Mouse (Mus musculus) heart, adult 2 months (tissue): Measurements from ENCODE around the gene Cfap20. TPM values are rescaled to one million over a fixed set of nuclear protein-coding genes. Genes with fewer than 3 reads are reported as not detected.

Experiments
- DNase-seq, 2 experiments: peaks; one replicate each; pipeline ENCODE4 v3.0.0; 2021
- H3K27ac ChIP-seq: fragments of 200-600 bp; 2 replicates; pipeline ENCODE4 v1.8.1; 2022
- H3K27me3 ChIP-seq: fragments of 200-500 bp; 2 replicates; pipeline ENCODE4 v1.6.1; 2012; ENCODE audit warnings: mild to moderate bottlenecking, low read length, inconsistent platforms, mixed read lengths; ENCODE audit not compliant: control insufficient read depth, insufficient read depth
- H3K36me3 ChIP-seq: fragments of 200-500 bp; 2 replicates; pipeline ENCODE4 v1.6.1; 2012; ENCODE audit warnings: low read length, inconsistent platforms; ENCODE audit not compliant: control insufficient read depth, insufficient read depth
- H3K4me1 ChIP-seq: fragments of 200-500 bp; 2 replicates; pipeline ENCODE4 v1.6.1; 2011; ENCODE audit warnings: low read length; ENCODE audit not compliant: control insufficient read depth, insufficient read depth
- H3K4me3 ChIP-seq: fragments of 200-600 bp; 2 replicates; pipeline ENCODE4 v1.8.1; 2022
- H3K79me2 ChIP-seq: fragments of 200-500 bp; replicated peaks from 2 replicates; pipeline ENCODE4 v1.6.1; 2012; ENCODE audit warnings: mild to moderate bottlenecking, inconsistent platforms, low read length, moderate library complexity, mixed read lengths; ENCODE audit not compliant: control insufficient read depth, insufficient read depth
- H3K9ac ChIP-seq: fragments of 200-500 bp; 2 replicates; pipeline ENCODE4 v1.6.1; 2012; ENCODE audit warnings: low read depth, mild to moderate bottlenecking, control low read depth, inconsistent platforms, low read length, mixed read lengths
- CTCF ChIP-seq: fragments of 200-600 bp; IDR thresholded peaks from 2 replicates; pipeline ENCODE4 v1.8.1; 2022; ENCODE audit warnings: antibody characterized with exemption, mild to moderate bottlenecking, moderate library complexity
- EP300 ChIP-seq: fragments of 200-500 bp; IDR thresholded peaks from 2 replicates; pipeline ENCODE4 v1.6.1; 2011; ENCODE audit warnings: low read depth, low read length, control low read depth; ENCODE audit not compliant: insufficient read depth
- POLR2A ChIP-seq: fragments of 200-500 bp; IDR thresholded peaks from 2 replicates; pipeline ENCODE4 v1.6.1; 2011; ENCODE audit warnings: mild to moderate bottlenecking, low read depth, low read length, control low read depth; ENCODE audit not compliant: insufficient read depth
- WGBS: fragments of 180-500 bp; shearing (Covaris S2); methylation state at CpG from one replicate; pipeline ENCODE4 v1.1.7; 2018; 5-methylcytosine and 5-hydroxymethylcytosine counted together
- intact Hi-C: fragments of 180-260 bp; cut with DNase I; formaldehyde crosslinking; loops from one replicate; pipeline ENCODE4 v1.15.1; 2025
- polyA plus RNA-seq: library from polyadenylated mRNA; depleted of rRNA; stranded (reverse); fragments of >200 nt; gene quantifications from 2 replicates; pipeline ENCODE4 v1.2.3, GENCODE M21; 2012
- total RNA-seq, 2 experiments: library from RNA; stranded (reverse); gene quantifications; 2 replicates each; pipeline ENCODE4 v1.2.3; 2021

The Cfap20 gene
- total and polyA plus RNA-seq, 3 experiments: 21.8 to 27.4 (median 24.2) TPM

DNA sequence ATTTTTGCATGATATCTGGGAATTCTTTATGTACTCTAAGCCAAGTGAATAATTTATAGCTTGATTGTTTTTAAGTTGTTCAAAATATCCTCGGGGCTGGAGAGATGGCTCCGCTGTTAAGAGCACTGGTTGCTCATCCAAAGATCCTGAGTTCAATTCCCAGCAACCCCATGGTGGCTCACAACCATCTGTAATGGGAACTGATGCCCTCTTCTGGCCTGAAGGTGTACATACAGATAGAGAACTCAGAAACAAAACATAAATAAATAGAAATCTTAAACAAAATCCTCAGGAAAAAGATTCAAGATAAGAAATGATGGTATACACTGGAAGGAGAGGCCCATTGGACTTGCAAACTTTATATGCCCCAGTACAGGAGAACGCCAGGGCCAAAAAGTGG, 1.3 kb upstream of the Cfap20 start:
- Histone ChIP-seq H3K4me1 (peaks cover 5% of the 10 kb centered on the region), H3K4me3 (no peak overlapping the region), H3K9ac (no peak overlapping the region), H3K36me3 (peaks cover 7% of the 10 kb centered on the region), H3K79me2 (peaks cover 3% of the 10 kb centered on the region; the same call in 1 of the 2 replicates), H3K27ac (no peak overlapping the region), H3K27me3 (no peaks in the 10 kb centered on the region)
- intact Hi-C loops: loop anchor here (5.0 kb wide), 2 partner anchors 51 to 184 kb away; no protein-coding TSS in a partner anchor
- WGBS: 87% methylated on average over 3 of the region's 3 CpGs
- TF ChIP-seq EP300: no peak
- TF ChIP-seq CTCF: peak; percentile 53
- no peak for DNase-seq

- H3K4me3 ChIP-seq: no peak overlapping the region; the same call in 1 of the 2 replicates
- peaks cover 10% of the 10 kb centered on the region for H3K36me3 ChIP-seq
- DNase-seq: no peak
- H3K79me2 ChIP-seq: peaks cover 3% of the 10 kb centered on the region; the same call in 1 of the 2 replicates
- H3K9ac ChIP-seq: no peak overlapping the region
- H3K4me1 ChIP-seq: peaks cover 5% of the 10 kb centered on the region
- no peak for TF ChIP-seq POLR2A
- TF ChIP-seq EP300: no peak
- no peak for TF ChIP-seq CTCF
- H3K27ac ChIP-seq: peak overlapping the region; percentile 96; the same call in 1 of the 2 replicates
- 93% methylated on average over 9 of the region's 9 CpGs for whole genome bisulfite sequencing
- intact Hi-C loops: loop anchor here (5.0 kb wide), 2 partner anchors 52 to 183 kb away; no protein-coding TSS in a partner anchor
- no peaks in the 10 kb centered on the region for H3K27me3 ChIP-seq
Observed at GRCm38 (mm10) chr8:95435471-95435870, 802 bp upstream of the Cfap20 start.

DNA sequence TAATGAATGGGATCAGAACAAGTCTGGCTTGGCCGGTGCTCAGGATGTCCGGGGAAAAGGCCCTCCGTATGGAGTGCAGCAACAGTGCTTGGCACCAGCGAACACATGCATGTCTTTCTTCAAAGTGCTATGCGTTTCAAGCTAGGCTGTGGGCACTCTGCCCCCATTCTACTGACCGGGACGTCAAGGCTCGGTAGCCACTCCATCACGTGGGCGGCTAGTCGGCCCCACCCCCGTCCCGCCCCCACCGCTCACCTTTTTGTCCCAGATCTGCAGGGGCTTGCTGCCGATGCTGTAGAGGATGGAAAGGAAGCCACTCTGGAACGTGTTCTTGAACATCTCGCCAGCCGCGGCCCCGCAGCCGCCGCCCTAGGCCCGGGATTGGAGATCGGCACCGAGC, 436 bp downstream of the Cfap20 start:
- H3K9ac ChIP-seq: peak overlapping the region; percentile 89
- WGBS: under 1% methylated on average over 25 of the region's 25 CpGs
- DNase-seq: no peak
- H3K4me3 ChIP-seq: peak overlapping the region; percentile 99
- H3K79me2 ChIP-seq: peaks cover 3% of the 10 kb centered on the region; the same call in 1 of the 2 replicates
- H3K4me1 ChIP-seq: peaks cover 9% of the 10 kb centered on the region
- peak overlapping the region; percentile 96 for H3K27ac ChIP-seq
- H3K36me3 ChIP-seq: peaks cover 16% of the 10 kb centered on the region
- TF ChIP-seq CTCF (no peak), POLR2A (no peak), EP300 (no peak)
- no peaks in the 10 kb centered on the region for H3K27me3 ChIP-seq
- intact Hi-C loops: no loop called here

GRCm38 (mm10) chr8:95433124-95433523, 1.5 kb downstream of the Cfap20 start:
- no peaks in the 10 kb centered on the region for H3K27me3 ChIP-seq
- DNase-seq: no peak
- TF ChIP-seq CTCF: no peak
- peaks cover 15% of the 10 kb centered on the region for H3K4me1 ChIP-seq
- WGBS: 29% methylated on average over 4 of the region's 4 CpGs
- H3K36me3 ChIP-seq: peaks cover 21% of the 10 kb centered on the region
- intact Hi-C loops: no loop called here
- H3K4me3 ChIP-seq: peak overlapping the region; percentile 99
- peak overlapping the region; percentile 19 for H3K9ac ChIP-seq
- H3K27ac ChIP-seq: no peak overlapping the region
- H3K79me2 ChIP-seq: peaks cover 7% of the 10 kb centered on the region

- TF ChIP-seq POLR2A (no peak), EP300 (no peak), CTCF (no peak)
- H3K9ac ChIP-seq: no peak overlapping the region
- H3K27ac ChIP-seq: no peak overlapping the region
- 44% methylated on average over 3 of the region's 3 CpGs for WGBS
- H3K27me3 ChIP-seq: no peaks in the 10 kb centered on the region
- peaks cover 7% of the 10 kb centered on the region for H3K79me2 ChIP-seq
- intact Hi-C loops: no loop called here
- H3K4me1 ChIP-seq: peaks cover 20% of the 10 kb centered on the region
- H3K36me3 ChIP-seq: peaks cover 26% of the 10 kb centered on the region
- no peak for DNase-seq
- H3K4me3 ChIP-seq: no peak overlapping the region
Observed at GRCm38 (mm10) chr8:95432471-95432870, 2.2 kb downstream of the Cfap20 start.

DNA sequence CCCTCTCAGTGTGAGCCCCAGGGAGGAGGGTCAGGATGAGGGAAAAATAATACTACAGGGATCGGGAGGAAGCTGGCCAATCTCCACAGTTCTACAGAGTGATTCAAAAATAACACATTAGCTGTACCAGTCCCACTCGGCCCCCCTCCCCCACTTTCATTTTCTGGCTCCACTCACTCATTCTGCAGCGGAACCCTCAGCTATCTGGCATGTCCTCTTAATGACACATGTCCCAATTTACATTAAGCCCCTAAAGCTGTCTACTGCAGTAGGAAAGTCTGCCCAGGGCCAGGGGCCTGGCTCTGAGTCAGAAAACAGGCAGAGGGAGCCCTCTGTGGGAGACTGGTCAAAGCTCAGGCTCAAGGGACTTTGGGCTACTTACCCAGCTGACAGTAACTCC, 4.7 kb downstream of the Cfap20 start:
- no peak overlapping the region for H3K4me3 ChIP-seq
- H3K79me2 ChIP-seq: peaks cover 7% of the 10 kb centered on the region
- H3K36me3 ChIP-seq: peaks cover 35% of the 10 kb centered on the region
- peak overlapping the region; percentile 63 for H3K27ac ChIP-seq
- TF ChIP-seq CTCF (peak; percentile 83), EP300 (peak; percentile 38; the same call in 1 of the 2 replicates), POLR2A (no peak)
- WGBS: 8% methylated on average over 3 of the region's 3 CpGs
- intact Hi-C loops: loop anchor here (1.0 to 5.0 kb wide), 3 partner anchors 38 to 84 kb away; no protein-coding TSS in a partner anchor
- DNase-seq: peak; percentile 67 to 68
- H3K4me1 ChIP-seq: peaks cover 27% of the 10 kb centered on the region
- H3K9ac ChIP-seq: peak overlapping the region; percentile 36; the same call in 1 of the 2 replicates
- no peaks in the 10 kb centered on the region for H3K27me3 ChIP-seq
